ENCODE assay signal across 20 mouse cellular contexts in genomic region chr16:4616829-4617228, GRCm38 (mm10). TPM values are rescaled to one million over a fixed set of nuclear protein-coding genes. Genes with fewer than 3 reads are reported as not detected.
A peak's percentile ranks its signal among the peaks of the same experiment; 100 is the strongest.
DNase-seq lines count a peak whose midpoint lies in the region; ATAC-seq and TF ChIP-seq lines count a peak whose summit lies in the region.
"Had no signal": no experiment of that assay in that cellular context is flagged by ENCODE, and none has a peak within 500 bp of the region (broad histone marks: within the 10 kb centered on the region; RNA-seq: fewer than 3 reads in every experiment).

No protein-coding gene starts in this region.

- peaks cover 26% of the 10 kb centered on the region for H3K36me3 ChIP-seq in intestine, embryonic 15.5 days
- peaks cover 19% of the 10 kb centered on the region for H3K36me3 ChIP-seq in intestine, embryonic 16.5 days (ENCODE audit: control insufficient read depth, insufficient read depth, low read length)
- H3K36me3 ChIP-seq in C2C12 (ENCODE audit: control insufficient read depth, insufficient read depth), result peaks cover 63% of the 10 kb centered on the region

- 83% methylated on average over 4 of the region's 4 CpGs for WGBS in intestine, embryonic 15.5 days
- 80% methylated on average over 4 of the region's 4 CpGs for WGBS in intestine, embryonic 16.5 days

- H3K4me1 ChIP-seq in intestine, embryonic 15.5 days (replicated peaks), result no peaks in the 10 kb centered on the region
- peaks cover 8% of the 10 kb centered on the region; the same call in 1 of the 2 replicates for H3K4me1 ChIP-seq in intestine, embryonic 16.5 days (ENCODE audit: control insufficient read depth, insufficient read depth, low read length)
- H3K4me1 ChIP-seq: embryonic facial prominence, embryonic 10.5 days; embryonic facial prominence, embryonic 12.5 days; forebrain, embryonic 13.5 days; forebrain, embryonic 15.5 days had no signal

- H3ac ChIP-seq in C2C12 (ENCODE audit: control insufficient read depth, insufficient read length, low read depth), result no peak overlapping the region

- H3K79me3 ChIP-seq in C2C12 (ENCODE audit: low read depth), result peaks cover 15% of the 10 kb centered on the region

- DNase-seq in 416B (ENCODE audit: low read depth), result peak; percentile 45
- DNase-seq in lung, postnatal 4 days, result no peak
- no peak for DNase-seq in cerebellum, postnatal 10 days
- DNase-seq: adrenal gland, adult 2 months; adrenal gland, postnatal 10 days; adrenal gland, postnatal 25 days; B cell, adult 2 months; cerebellum, adult 11 months; cerebellum, adult 18-20 months; cerebellum, adult 8-10 months; cerebellum, adult 9-11 months; cerebellum, postnatal 25 days; forebrain, postnatal 0 days had no signal

- TF ChIP-seq CTCF in C2C12 (IDR thresholded peaks at IDR 0.05; ENCODE audit: control insufficient read depth, insufficient read depth, insufficient read length), result no peak

- H3K27me3 ChIP-seq in intestine, embryonic 15.5 days (replicated peaks), result no peaks in the 10 kb centered on the region
- H3K27me3 ChIP-seq in intestine, embryonic 16.5 days (replicated peaks; ENCODE audit: control insufficient read depth, insufficient read depth, low read length), result no peaks in the 10 kb centered on the region
- H3K27me3 ChIP-seq in C2C12 (ENCODE audit: control insufficient read depth, insufficient read depth, insufficient read length), result no peaks in the 10 kb centered on the region
- H3K27me3 ChIP-seq: embryonic facial prominence, embryonic 12.5 days; forebrain, embryonic 13.5 days; forebrain, embryonic 15.5 days had no signal

- H3K4me3 ChIP-seq in intestine, embryonic 15.5 days (replicated peaks), result no peak overlapping the region
- no peak overlapping the region for H3K4me3 ChIP-seq in intestine, embryonic 16.5 days (ENCODE audit: low read length)
- H3K4me3 ChIP-seq in C2C12 (ENCODE audit: insufficient read depth, poor library complexity, severe bottlenecking), result no peak overlapping the region
- H3K4me3 ChIP-seq: embryonic facial prominence, embryonic 10.5 days; embryonic facial prominence, embryonic 12.5 days; forebrain, embryonic 13.5 days; forebrain, embryonic 15.5 days had no signal

- H3K9ac ChIP-seq in intestine, embryonic 15.5 days, result no peak overlapping the region
- H3K9ac ChIP-seq in intestine, embryonic 16.5 days (ENCODE audit: low read depth, low read length), result no peak overlapping the region
- H3K9ac ChIP-seq: embryonic facial prominence, embryonic 12.5 days; forebrain, embryonic 13.5 days; forebrain, embryonic 15.5 days; forebrain, postnatal 0 days had no signal

- peaks cover 40% of the 10 kb centered on the region for H3K79me2 ChIP-seq in C2C12 (ENCODE audit: control insufficient read depth, insufficient read depth)

- no peaks in the 10 kb centered on the region for H3K9me3 ChIP-seq in intestine, embryonic 15.5 days
- no peaks in the 10 kb centered on the region for H3K9me3 ChIP-seq in intestine, embryonic 16.5 days (ENCODE audit: control insufficient read depth, low read length)
- H3K9me3 ChIP-seq: embryonic facial prominence, embryonic 10.5 days; embryonic facial prominence, embryonic 12.5 days; forebrain, embryonic 13.5 days; forebrain, embryonic 15.5 days had no signal

- no peak overlapping the region for H3K4me2 ChIP-seq in intestine, embryonic 15.5 days (replicated peaks)
- H3K4me2 ChIP-seq in intestine, embryonic 16.5 days (ENCODE audit: low read depth, low read length), result no peak overlapping the region
- H3K4me2 ChIP-seq: embryonic facial prominence, embryonic 12.5 days; forebrain, embryonic 13.5 days; forebrain, embryonic 15.5 days had no signal

- no peak for ATAC-seq in intestine, embryonic 15.5 days
- no peak; the same call in 1 of the 2 replicates for ATAC-seq in intestine, embryonic 16.5 days
- ATAC-seq: forebrain, embryonic 13.5 days; forebrain, embryonic 15.5 days; forebrain, postnatal 0 days had no signal

- H3K27ac ChIP-seq in intestine, embryonic 15.5 days, result 0 out of 2 replicates have a peak overlapping the region, but pooled peaks have one; percentile 17
- H3K27ac ChIP-seq in intestine, embryonic 16.5 days (ENCODE audit: low read length), result no peak overlapping the region; the same call in 1 of the 2 replicates
- H3K27ac ChIP-seq: embryonic facial prominence, embryonic 10.5 days; embryonic facial prominence, embryonic 12.5 days; forebrain, embryonic 13.5 days; forebrain, embryonic 15.5 days had no signal

TF ChIP-seq in C2C12, 6 proteins besides CTCF, POLR2A, EP300 and RAD21:
- TF ChIP-seq MYOG (IDR thresholded peaks at IDR 0.05; ENCODE audit: control insufficient read depth, extremely low read depth, insufficient read length) (no peak), MYOD1 (IDR thresholded peaks at IDR 0.05; ENCODE audit: control insufficient read depth, insufficient read length, low read depth) (peak; percentile 31)

RNA-seq across cellular contexts. Expression of gene Pam16, which starts 8.0 kb away (rescaled TPM):
- 74.5 and 84.3 TPM in 2 replicates for polyA plus RNA-seq in intestine, embryonic 15.5 days (2015; fragmentation: Nextera tagmentation; extraction: Ambion mirVana)
- polyA plus RNA-seq in intestine, embryonic 16.5 days (2015; fragmentation: Nextera tagmentation; extraction: Ambion mirVana), result 79.4 and 86.8 TPM in 2 replicates
- polyA plus RNA-seq in C2C12 (2012; fragmentation: generic; extraction: Trizol), result 94.8 TPM

RNA-seq across cellular contexts. Expression of gene Glis2, which starts 22.3 kb away (rescaled TPM):
- polyA plus RNA-seq in intestine, embryonic 15.5 days (2015; fragmentation: Nextera tagmentation; extraction: Ambion mirVana), result 21.4 and 23.5 TPM in 2 replicates
- polyA plus RNA-seq in intestine, embryonic 16.5 days (2015; fragmentation: Nextera tagmentation; extraction: Ambion mirVana), result 14.5 and 18.1 TPM in 2 replicates
- polyA plus RNA-seq in C2C12 (2012; fragmentation: generic; extraction: Trizol), result 23.6 TPM

RNA-seq across cellular contexts. Expression of gene Vasn, which starts 22.9 kb away (rescaled TPM):
- 14.1 and 15.1 TPM in 2 replicates for polyA plus RNA-seq in intestine, embryonic 15.5 days (2015; fragmentation: Nextera tagmentation; extraction: Ambion mirVana)
- polyA plus RNA-seq in intestine, embryonic 16.5 days (2015; fragmentation: Nextera tagmentation; extraction: Ambion mirVana), result 13.5 and 13.6 TPM in 2 replicates
- polyA plus RNA-seq in C2C12 (2012; fragmentation: generic; extraction: Trizol), result 49.6 TPM

RNA-seq across cellular contexts. Expression of gene Dnaja3, which starts 23.0 kb away (rescaled TPM):
- polyA plus RNA-seq in intestine, embryonic 15.5 days (2015; fragmentation: Nextera tagmentation; extraction: Ambion mirVana), result 86.5 and 92.1 TPM in 2 replicates
- 90.5 and 92.5 TPM in 2 replicates for polyA plus RNA-seq in intestine, embryonic 16.5 days (2015; fragmentation: Nextera tagmentation; extraction: Ambion mirVana)
- polyA plus RNA-seq in C2C12 (2012; fragmentation: generic; extraction: Trizol), result 33.0 TPM

RNA-seq across cellular contexts. Expression of gene Tfap4, which starts 57.2 kb away (rescaled TPM):
- 27.9 and 28.8 TPM in 2 replicates for polyA plus RNA-seq in intestine, embryonic 15.5 days (2015; fragmentation: Nextera tagmentation; extraction: Ambion mirVana)
- 23.0 and 26.5 TPM in 2 replicates for polyA plus RNA-seq in intestine, embryonic 16.5 days (2015; fragmentation: Nextera tagmentation; extraction: Ambion mirVana)
- 19.0 TPM for polyA plus RNA-seq in C2C12 (2012; fragmentation: generic; extraction: Trizol)
